Mouse (Mus musculus) T-helper 2 cell (primary cell): ENCODE data around the gene Cfap20.

ENCODE experiments used
- in situ Hi-C: fragments of 300-600 bp; cut with MboI, MseI; formaldehyde crosslinking; loops from one replicate; pipeline ENCODE4 v1.15.1; 2025; ENCODE audit warnings: high pct_unique_total_duplicates

Gene Cfap20

GRCm38 (mm10) chr8:95424682-95425081 is 10.0 kb downstream of the Cfap20 start:
- in situ Hi-C loops = no loop called here

DNA sequence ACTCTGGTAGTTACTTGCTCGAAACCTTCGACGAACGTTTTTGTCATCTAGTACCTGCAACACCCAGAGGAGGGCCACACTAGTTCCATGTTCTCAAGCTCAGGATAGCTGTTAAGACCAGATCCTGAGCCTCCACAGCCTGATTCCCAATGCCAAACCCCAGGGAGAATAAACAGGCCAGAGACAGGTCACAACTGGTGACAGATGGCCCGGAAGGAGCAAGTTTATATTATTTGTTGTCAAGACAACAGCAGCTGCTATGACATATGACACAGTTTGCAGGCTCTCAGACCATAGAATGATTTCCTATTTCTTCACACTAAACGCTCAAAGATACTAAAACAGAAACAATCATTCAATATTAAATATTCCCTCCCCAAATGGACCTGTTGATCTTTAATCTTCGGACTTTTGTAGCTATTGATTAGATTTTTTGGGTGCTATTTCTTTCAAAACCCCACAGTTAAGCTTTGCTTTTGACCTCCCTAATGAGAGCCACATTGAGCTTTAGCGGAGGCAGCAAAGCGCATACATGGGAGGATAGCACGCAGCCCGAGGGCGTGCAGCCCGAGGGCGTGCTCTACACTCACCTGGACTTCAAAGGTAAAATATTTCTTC is 12.4 kb downstream of the Cfap20 start:
- in situ Hi-C loops = no loop called here

- in situ Hi-C loops = no loop called here
These were observed 23.2 kb downstream of the Cfap20 start for GRCm38 (mm10) chr8:95411309-95411972.

GRCm38 (mm10) chr8:95409518-95409917 is 25.2 kb downstream of the Cfap20 start:
- in situ Hi-C loops = no loop called here

- in situ Hi-C loops = no loop called here
These were observed 33.6 kb downstream of the Cfap20 start for GRCm38 (mm10) chr8:95401091-95401490.

DNA sequence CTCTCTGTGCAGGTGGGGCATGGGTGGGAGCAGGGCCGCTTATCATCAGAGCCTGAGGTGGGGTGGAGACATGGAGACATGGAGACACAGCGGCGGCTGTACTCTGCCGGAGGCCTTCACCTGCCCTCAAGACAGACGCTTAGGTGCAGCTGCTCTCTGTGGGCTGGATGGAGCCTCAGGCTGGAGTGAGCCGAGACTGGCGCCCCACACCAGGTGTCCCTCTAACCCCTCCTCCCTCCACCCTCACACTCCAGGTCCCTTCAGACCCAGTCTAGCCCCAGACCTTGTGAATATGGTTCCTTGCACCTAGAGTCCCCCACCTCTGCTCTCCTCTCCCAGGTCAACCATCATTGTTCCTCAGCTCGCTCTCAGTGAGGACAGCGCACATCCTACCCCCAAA is 35.5 kb downstream of the Cfap20 start:
- in situ Hi-C loops = no loop called here

DNA sequence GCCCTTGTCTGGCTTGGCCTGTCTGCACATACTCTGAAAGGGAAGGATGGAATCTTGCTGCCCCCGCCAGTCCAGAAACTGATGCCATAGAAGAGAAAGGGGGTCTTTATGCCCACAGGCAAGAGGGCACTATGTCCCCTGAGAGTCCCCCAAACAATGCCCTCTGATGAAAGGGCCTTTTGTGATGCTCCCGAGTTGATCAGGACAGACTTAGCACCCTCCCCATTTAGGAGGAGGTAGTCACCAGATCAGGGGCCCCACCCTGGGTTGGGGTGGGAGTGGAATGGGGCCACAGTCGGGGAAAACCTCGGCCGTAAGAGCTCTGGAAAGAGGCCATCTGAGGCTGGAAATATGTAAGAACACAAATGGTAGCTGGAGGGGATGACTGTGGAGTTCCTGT is 37.5 kb downstream of the Cfap20 start:
- in situ Hi-C loops = no loop called here

GRCm38 (mm10) chr8:95396752-95397151 is 37.9 kb downstream of the Cfap20 start:
- in situ Hi-C loops = no loop called here

DNA sequence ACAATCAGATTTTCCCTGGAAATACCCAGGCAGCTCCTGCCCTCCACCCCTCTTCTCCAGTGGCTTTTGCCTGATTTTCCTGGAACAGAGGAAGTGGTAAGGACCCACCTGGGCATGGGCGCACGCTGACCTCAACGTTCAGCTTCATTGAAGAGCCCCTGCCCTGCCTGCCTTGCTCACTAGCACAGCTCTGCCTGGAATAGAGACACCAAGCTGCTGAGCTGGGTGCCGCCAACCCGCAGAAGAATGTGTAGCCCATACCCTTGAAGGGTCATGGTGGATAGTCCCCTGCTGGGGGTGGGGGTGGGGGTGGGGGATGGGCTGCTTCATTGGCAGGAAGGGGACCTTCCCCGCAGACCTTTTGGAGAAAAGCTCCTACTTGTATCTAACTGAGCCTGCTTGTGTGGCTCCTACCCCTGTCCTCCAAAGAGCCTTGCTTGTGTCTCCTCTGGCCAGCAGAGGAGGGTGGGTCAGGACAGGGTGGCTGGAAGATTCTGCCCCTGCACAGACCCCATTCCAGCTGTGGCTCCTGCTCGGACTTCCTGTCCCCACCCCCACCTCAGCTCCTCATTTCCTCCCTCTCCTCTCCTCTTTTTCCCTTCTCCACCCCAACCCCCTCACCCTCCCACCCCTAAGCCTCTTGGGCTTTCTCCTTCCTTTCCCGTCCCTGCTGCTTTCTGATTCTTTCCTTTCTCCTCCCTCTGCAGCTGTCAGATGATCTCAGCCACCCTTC is 39.3 kb downstream of the Cfap20 start:
- in situ Hi-C loops = no loop called here

DNA sequence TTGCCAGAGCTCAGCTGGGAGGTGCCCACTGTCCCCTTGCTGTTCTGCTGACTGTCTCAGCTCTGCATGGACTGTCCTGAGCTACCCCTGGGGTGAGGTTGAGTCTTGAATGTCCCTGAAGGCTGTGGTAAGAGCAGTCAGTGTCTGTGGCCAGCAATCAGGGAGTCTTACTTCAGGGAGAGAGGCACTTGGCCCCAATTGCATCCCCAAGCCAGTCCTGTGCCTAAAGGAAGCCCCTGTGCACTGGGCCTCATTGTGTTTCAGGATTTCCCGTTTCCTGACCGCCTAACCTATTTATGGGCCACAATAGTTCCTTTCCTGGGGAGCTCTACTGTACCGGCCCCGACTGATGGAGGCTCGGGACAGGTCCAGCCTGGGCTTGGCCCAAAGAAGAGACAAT is 42.1 kb downstream of the Cfap20 start:
- in situ Hi-C loops = no loop called here

GRCm38 (mm10) chr8:95391101-95391500 is 43.6 kb downstream of the Cfap20 start:
- in situ Hi-C loops = no loop called here

GRCm38 (mm10) chr8:95390312-95390711 is 44.4 kb downstream of the Cfap20 start:
- in situ Hi-C loops = no loop called here

DNA sequence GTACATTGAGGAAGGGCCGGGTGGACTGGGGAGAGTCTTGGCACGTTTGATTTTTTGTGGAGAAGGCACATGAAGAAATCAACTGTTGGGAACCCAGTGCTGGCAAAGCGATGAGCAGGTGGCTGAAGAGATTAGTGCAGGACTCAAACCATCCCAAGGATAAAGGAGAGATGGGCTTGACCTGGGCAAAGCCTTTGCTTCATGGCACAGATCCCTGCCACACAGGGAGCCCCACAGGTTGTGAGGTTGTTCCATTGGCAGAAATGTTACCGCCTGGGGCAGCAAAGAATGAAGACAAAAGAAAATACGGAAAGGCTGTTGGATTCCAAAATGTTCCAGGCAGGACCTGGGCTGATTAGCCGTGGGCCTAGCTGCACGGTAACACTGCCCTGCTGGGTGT is 46.7 kb downstream of the Cfap20 start:
- in situ Hi-C loops = no loop called here

DNA sequence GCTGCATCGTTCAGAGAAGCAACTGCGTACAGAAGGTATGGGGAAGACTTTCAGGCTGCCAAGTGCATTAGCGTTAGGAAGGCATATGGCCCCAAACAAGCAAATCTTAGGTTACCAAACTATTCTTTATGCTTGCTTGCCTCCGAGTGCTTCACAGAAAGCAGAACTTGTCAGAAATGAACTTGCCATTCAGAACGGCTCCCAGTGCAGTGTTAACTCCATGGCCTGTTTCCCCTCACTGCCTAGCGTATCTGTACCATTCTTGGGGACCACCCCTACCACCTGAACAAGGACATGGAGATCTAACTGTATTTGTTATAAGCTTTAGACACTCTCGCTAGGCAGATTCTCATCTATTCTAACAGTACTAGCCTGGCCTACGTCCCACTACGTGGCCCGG is 47.4 kb downstream of the Cfap20 start:
- in situ Hi-C loops = no loop called here

- in situ Hi-C loops = no loop called here
These were observed 48.6 kb downstream of the Cfap20 start for GRCm38 (mm10) chr8:95386037-95386436.

- in situ Hi-C loops = no loop called here
These were observed 50.2 kb downstream of the Cfap20 start for GRCm38 (mm10) chr8:95384501-95384900.

GRCm38 (mm10) chr8:95381595-95381994 is 53.1 kb downstream of the Cfap20 start:
- in situ Hi-C loops = no loop called here

GRCm38 (mm10) chr8:95380953-95381352 is 53.7 kb downstream of the Cfap20 start:
- in situ Hi-C loops = no loop called here

- in situ Hi-C loops = loop anchor here (5.0 kb wide), 1 partner anchor 82 kb away; no protein-coding TSS in a partner anchor
These were observed 55.7 kb downstream of the Cfap20 start for GRCm38 (mm10) chr8:95378928-95379327.

DNA sequence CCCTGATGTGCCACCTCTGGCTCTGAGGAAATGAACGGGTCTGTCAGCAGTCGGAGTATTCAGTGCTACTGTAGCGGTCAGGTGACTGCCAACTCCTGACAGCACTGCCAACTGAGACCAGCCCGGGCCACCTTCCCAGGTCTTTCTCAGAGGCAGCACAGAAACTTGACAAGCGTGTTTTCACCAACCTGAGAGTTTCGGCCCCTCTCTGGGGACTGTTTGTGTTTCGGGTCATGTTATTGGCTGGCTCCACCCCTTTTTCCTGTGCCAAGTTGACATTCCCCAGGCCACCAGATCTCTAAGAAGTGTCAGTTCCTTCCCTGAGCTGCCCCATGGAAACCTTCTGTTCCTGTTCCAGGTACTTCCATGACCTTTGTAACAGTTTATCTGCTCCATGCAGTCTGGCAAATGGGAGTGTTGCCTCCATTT is 56.8 kb downstream of the Cfap20 start:
- in situ Hi-C loops = loop anchor here (5.0 kb wide), 1 partner anchor 81 kb away; no protein-coding TSS in a partner anchor

GRCm38 (mm10) chr8:95377101-95377500 is 57.6 kb downstream of the Cfap20 start:
- in situ Hi-C loops = loop anchor here (5.0 kb wide), 1 partner anchor 80 kb away; no protein-coding TSS in a partner anchor

DNA sequence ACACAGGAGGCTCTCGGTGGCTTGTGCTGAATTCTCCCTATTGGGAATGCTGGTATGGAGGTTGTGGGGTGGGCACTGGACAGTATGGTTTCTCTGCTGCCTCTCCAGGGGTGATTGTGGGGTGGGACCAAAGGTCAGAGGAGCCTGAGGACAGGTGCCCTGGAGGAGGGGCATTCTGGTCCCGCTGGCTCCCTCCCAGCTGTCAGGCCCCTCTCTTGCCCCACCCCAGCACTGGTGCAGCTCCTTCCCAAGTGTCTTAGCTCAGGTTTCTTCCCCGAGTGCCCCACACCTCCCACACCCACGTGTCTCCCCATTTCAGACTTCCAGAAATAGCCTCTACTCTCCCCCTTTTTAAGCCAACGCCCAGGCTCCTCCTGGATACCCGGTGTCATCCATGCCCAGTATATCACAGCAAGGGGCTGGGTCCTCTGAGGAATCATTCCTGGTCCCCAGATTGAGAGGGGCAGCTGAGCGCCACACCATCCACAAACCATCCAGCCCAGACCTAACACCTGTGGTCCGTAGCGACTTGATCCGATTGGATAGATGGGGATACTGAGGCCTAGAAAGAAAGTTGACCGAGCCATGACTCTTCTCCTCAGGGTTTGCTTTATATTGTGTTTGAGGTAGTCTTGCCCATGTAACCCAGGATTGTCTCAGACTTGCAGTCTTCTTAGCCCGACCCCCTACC is 58.2 kb downstream of the Cfap20 start:
- in situ Hi-C loops = loop anchor here (5.0 kb wide), 1 partner anchor 79 kb away; no protein-coding TSS in a partner anchor
